In genomic region chr17:85688236-85688910, GRCm38 (mm10) we compare ENCODE assay signal across 9 mouse cellular contexts. TPM values are rescaled to one million over a fixed set of nuclear protein-coding genes. Genes with fewer than 3 reads are reported as not detected.
DNase-seq lines count a peak whose midpoint lies in the region; ATAC-seq and TF ChIP-seq lines count a peak whose summit lies in the region.
"Had no signal": no experiment of that assay in that cellular context is flagged by ENCODE, and none has a peak within 500 bp of the region (broad histone marks: within the 10 kb centered on the region; RNA-seq: fewer than 3 reads in every experiment).

Gene Six2 (minus strand): TSS chr17:85688274.

- H3K4me2 ChIP-seq in liver, embryonic 12.5 days, result peak within 1 kb of the TSS; percentile 53
- peak within 1 kb of the TSS; percentile 57 for H3K4me2 ChIP-seq in neural tube, embryonic 12.5 days (replicated peaks)

- H3K36me3 ChIP-seq in forebrain, embryonic 10.5 days (replicated peaks), result peaks cover 5% of the 10 kb centered on the region; the same call in 1 of the 2 replicates
- no peaks in the 10 kb centered on the region for H3K36me3 ChIP-seq in liver, embryonic 12.5 days
- no peaks in the 10 kb centered on the region for H3K36me3 ChIP-seq in neural tube, embryonic 12.5 days

- H3K9ac ChIP-seq in liver, embryonic 12.5 days, result no peak within 1 kb of the TSS
- H3K9ac ChIP-seq in neural tube, embryonic 12.5 days, result no peak within 1 kb of the TSS

- ATAC-seq in liver, embryonic 12.5 days, result peak; percentile 56
- peak; percentile 89 for ATAC-seq in neural tube, embryonic 12.5 days (ENCODE audit: low FRiP score, low read depth)
- no peak for ATAC-seq in erythroblast, adult 5-6 weeks (replicated peaks; ENCODE audit: low FRiP score, poor library complexity, severe bottlenecking)
- ATAC-seq in CD4-positive, CD25-positive, alpha-beta regulatory T cell, adult 4 months, result no peak

- intact Hi-C loops in heart, postnatal 14 days (cut with DNase I), result no loop called here

- H3K27me3 ChIP-seq in forebrain, embryonic 10.5 days (ENCODE audit: poor library complexity, severe bottlenecking), result peaks cover 100% of the 10 kb centered on the region
- H3K27me3 ChIP-seq in liver, embryonic 12.5 days (replicated peaks), result peaks cover 100% of the 10 kb centered on the region
- peaks cover 99% of the 10 kb centered on the region for H3K27me3 ChIP-seq in neural tube, embryonic 12.5 days (replicated peaks)

- WGBS in forebrain, embryonic 10.5 days, result under 1% methylated on average over 55 of the region's 55 CpGs
- WGBS in liver, embryonic 12.5 days (ENCODE audit: insufficient replicate concordance), result 1% methylated on average over 55 of the region's 55 CpGs
- WGBS in neural tube, embryonic 12.5 days, result under 1% methylated on average over 54 of the region's 55 CpGs

- H3K27ac ChIP-seq in layer of hippocampus, adult 2 months, result no peak within 1 kb of the TSS
- H3K27ac ChIP-seq in forebrain, embryonic 10.5 days, result peak within 1 kb of the TSS; percentile 85
- H3K27ac ChIP-seq in liver, embryonic 12.5 days, result no peak within 1 kb of the TSS
- H3K27ac ChIP-seq in neural tube, embryonic 12.5 days, result no peak within 1 kb of the TSS
- H3K27ac ChIP-seq: macrophage had no signal

- TF ChIP-seq CTCF in layer of hippocampus, adult 2 months (conservative IDR thresholded peaks at IDR 0.05), result no peak

- peak within 1 kb of the TSS; percentile 27 for H3K4me3 ChIP-seq in layer of hippocampus, adult 2 months
- peak within 1 kb of the TSS; percentile 60 for H3K4me3 ChIP-seq in forebrain, embryonic 10.5 days
- peak within 1 kb of the TSS; percentile 43 for H3K4me3 ChIP-seq in liver, embryonic 12.5 days
- H3K4me3 ChIP-seq in neural tube, embryonic 12.5 days, result peak within 1 kb of the TSS; percentile 39

- no peak for DNase-seq in layer of hippocampus, adult 2 months (ENCODE audit: low spot score in 2 of 2)
- no peak for DNase-seq in layer of hippocampus, adult 9-11 months
- peak; percentile 95 for DNase-seq in forebrain, embryonic 10.5 days (ENCODE audit: extremely low spot score, low spot score)
- peak; percentile 66 for DNase-seq in heart, postnatal 14 days

- no peaks in the 10 kb centered on the region for H3K9me3 ChIP-seq in forebrain, embryonic 10.5 days
- no peaks in the 10 kb centered on the region for H3K9me3 ChIP-seq in liver, embryonic 12.5 days (replicated peaks)
- H3K9me3 ChIP-seq in neural tube, embryonic 12.5 days, result no peaks in the 10 kb centered on the region

- peaks cover 80% of the 10 kb centered on the region for H3K4me1 ChIP-seq in forebrain, embryonic 10.5 days
- peaks cover 8% of the 10 kb centered on the region; the same call in 1 of the 2 replicates for H3K4me1 ChIP-seq in liver, embryonic 12.5 days
- H3K4me1 ChIP-seq in neural tube, embryonic 12.5 days, result peaks cover 26% of the 10 kb centered on the region

RNA-seq across cellular contexts. Expression of gene Six2, which starts in this region (rescaled TPM):
- under 1 TPM in 1 of 2 experiments, not detected in 1; 0.33 TPM for total RNA-seq in layer of hippocampus, adult 2 months (2021)
- polyA plus RNA-seq in forebrain, embryonic 10.5 days (2016; fragmentation: Nextera tagmentation; extraction: Ambion mirVana), result 9.7 and 10.9 TPM in 2 replicates
- under 1 TPM; 0.24 to 0.61 TPM for total RNA-seq in heart, postnatal 14 days (2021)
- 0.11 and 0.30 TPM in 2 replicates for polyA plus RNA-seq in liver, embryonic 12.5 days (2016; fragmentation: Nextera tagmentation; extraction: Ambion mirVana)
- 0.75 and 0.97 TPM in 2 replicates for polyA plus RNA-seq in neural tube, embryonic 12.5 days (2016; fragmentation: Nextera tagmentation; extraction: Ambion mirVana)
- not detected in 2 replicates for total RNA-seq in erythroblast, adult 5-6 weeks (2015; ENCODE audit: low replicate concordance)
- not detected in 2 replicates for total RNA-seq in erythroblast, adult 5-6 weeks (2017; ENCODE audit: low replicate concordance)
- not detected for polyA plus RNA-seq in CD4-positive, CD25-positive, alpha-beta regulatory T cell, adult 4 months (2017; shearing (Covaris generic))
- polyA plus RNA-seq: macrophage had no signal

Comparison
In these comparisons a context has a peak if more than half of its experiments do, and no peak if none do; other contexts are left out.
1. Peak in DNase-seq in heart, postnatal 14 days; RNA of the gene not detected or under 1 TPM.
2. Peak in ATAC-seq, H3K4me3 ChIP-seq and H3K4me2 ChIP-seq in liver, embryonic 12.5 days; RNA of the gene not detected or under 1 TPM.
3. Peak in ATAC-seq, H3K4me3 ChIP-seq and H3K4me2 ChIP-seq in neural tube, embryonic 12.5 days; RNA of the gene not detected or under 1 TPM.